Mouse (Mus musculus) retina, postnatal 1 day (tissue): ENCODE data around the gene Ajm1.
"Not testable (repeated sequence)": the region's sequence is repeated elsewhere in the genome, so short reads cannot be mapped to it uniquely, and the experiment has no call there.

Experiments
- DNase-seq: peaks from one replicate; pipeline ENCODE4 v3.0.0-alpha.2; 2012

Gene Ajm1

DNA sequence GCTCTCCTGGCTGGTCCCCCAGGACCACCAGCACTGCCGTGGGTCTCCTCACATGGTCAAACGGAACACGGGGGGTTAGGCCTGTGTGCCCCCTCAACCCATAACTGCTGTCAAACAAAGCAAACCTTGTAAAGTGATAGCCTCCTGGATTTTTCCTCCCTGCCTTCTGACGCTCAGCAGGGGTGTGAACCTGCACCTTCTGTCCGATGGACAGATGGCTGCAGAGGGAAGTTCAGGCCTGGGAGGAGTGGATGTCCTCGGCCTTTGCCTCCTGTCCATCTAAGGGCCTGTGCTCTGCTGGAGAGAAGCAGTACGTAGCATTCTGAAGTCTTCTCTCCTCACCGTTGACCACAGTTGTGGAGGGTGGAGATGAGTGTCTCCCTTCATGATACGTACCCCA, 19.6 kb downstream of the Ajm1 start:
- DNase-seq = no peak

GRCm38 (mm10) chr2:25560551-25560950, 21.0 kb downstream of the Ajm1 start:
- DNase-seq = no peak

DNA sequence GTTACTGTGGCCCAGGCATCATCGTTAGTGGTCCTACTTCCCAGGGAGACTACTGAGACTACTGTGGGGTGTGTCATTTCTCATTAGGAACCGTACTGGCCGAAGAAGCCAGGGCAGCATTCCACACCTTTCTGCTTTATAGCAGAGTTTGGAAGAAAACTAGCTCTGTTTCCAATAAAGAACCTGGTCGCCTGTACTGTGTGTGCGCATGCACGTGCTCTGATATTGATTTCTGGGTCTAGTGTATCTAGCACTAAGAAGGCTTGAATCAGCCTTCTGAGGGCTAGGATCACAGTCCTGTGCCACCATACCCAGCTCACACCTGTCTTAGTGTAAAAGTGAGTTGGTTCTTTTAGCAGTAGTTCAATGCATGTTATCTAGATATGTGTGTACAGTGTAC, 22.8 kb downstream of the Ajm1 start:
- no peak for DNase-seq

DNA sequence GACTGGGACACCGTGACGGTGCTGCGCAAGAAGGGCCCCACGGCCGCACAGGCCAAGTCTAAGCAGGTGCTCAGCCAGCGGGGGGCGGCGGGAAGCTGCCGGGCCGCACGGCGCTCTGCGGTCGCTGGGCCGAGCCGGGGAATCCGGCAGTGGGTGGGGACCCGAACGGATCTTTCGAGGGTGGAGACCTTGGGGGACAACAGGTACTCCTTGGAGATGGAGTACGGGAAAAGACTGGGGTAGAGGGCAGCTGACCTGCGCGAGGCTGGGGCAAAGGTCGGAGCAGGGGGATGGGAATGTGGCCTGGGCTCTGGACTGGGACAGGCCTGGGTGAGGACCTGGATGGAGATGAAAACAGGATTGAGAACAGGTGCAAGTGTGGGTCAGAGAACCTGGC, 23.6 kb downstream of the Ajm1 start:
- no peak for DNase-seq

DNA sequence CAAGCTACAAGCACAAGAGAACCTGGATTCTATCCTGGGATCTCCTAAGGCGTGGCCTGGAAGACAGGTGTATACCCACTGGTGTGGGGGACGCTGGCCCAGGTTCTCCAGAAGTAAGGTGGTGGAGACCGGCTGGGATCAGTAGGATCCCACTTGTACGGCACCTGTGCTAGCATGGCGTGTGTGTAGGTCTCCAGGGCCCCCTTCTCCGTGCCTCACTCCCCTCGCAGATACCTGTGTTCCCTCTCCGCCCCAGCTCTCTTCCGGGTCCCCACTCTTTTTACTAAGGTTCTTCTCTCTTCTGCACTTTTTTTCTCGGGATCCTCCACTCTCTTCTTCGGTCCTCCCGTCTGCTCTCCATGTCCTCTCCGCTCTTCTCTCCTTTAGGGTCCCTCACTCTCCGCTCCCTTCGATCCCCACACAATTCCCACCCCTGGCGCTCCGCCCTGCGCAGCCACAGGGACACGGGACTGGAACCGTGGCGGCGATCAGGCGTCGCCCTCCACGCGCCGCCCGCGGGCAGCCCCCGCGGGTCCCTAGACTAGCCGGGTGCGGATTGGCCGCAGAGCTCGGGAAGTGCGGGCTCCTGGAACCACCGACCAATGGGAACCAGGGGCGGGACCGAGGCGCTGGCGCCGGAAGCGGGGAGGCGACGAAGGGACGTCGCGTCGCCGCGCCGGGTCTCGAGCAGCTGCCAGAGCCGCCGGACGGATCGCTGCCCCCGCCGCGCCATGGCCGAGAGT, 24.2 kb downstream of the Ajm1 start, which contains the start of gene Edf1:
Edf1 (plus strand) TSS at position 627 of the 743 bp plus-strand sequence.
- DNase-seq = peak; percentile 97

- DNase-seq = no peak
Observed at GRCm38 (mm10) chr2:25556296-25556695, 25.3 kb downstream of the Ajm1 start.

DNA sequence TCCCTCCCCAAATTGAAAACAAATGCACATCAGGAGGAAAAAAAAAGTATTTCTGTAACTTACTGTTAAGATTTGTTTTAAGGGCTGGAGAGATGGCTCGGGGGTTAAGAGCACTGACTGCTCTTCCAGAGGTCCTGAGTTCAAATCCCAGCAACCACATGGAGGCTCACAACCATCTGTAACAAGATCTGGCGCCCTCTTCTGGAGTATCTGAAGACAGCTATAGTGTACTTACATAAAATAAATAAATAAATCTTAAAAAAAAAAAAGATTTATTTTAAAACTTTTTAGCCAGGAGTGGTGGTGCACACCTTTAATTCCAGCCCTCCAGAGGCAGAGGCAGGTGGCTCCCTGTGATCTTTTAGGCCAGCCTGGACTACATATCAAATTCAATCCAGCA, 26.1 kb downstream of the Ajm1 start:
- DNase-seq = not testable (repeated sequence)

- DNase-seq = not testable (repeated sequence)
Observed at GRCm38 (mm10) chr2:25553171-25553786, 28.3 kb downstream of the Ajm1 start.

GRCm38 (mm10) chr2:25551186-25551585, 30.4 kb downstream of the Ajm1 start:
- DNase-seq = peak; percentile 73

- no peak for DNase-seq
Observed at GRCm38 (mm10) chr2:25549021-25549991, 32.3 kb downstream of the Ajm1 start.

GRCm38 (mm10) chr2:25546811-25547491, 34.6 kb downstream of the Ajm1 start, which contains the start of gene Traf2:
Gene Traf2, minus strand, starts transcription at chr2:25546940.
- peak; percentile 100 for DNase-seq

DNA sequence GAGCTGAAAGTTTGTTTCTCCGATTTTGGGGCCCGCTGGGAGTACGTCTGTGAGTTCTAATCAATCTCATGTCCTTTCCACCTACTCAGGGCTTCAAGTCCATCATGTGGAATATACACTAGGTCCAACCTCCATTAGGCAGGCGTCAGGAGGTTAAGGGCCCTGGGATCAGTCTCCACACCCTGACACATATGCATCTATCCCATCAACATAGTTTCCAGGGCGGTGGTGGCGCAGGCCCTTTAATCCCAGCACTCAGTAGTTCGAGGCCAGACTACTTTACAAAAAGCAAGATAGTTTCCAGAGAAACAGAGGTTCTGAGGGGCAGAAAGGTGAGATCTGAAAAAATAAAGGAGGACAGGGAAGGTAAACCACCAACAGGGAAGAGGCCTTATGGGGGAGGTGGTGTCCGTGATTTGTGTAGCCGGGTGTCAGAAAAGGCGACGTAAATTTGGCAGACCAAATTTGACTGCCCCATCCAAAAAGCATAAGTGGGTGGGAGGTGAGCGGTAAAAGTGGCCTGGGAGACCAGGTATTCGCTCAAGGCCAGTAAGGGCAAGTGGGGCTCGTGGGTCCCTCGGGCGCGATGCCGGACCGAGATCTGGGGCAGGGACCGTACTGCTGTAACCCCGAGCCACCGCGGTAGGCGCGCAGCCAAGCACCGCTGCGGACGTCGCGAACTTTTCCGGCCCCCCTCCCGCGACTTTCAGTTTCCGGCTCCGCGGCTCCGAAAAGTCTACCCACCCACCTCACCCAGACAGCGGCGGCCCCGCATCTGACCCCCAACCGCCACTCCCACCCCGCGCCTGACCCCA, 35.4 kb downstream of the Ajm1 start:
- DNase-seq = no peak

DNA sequence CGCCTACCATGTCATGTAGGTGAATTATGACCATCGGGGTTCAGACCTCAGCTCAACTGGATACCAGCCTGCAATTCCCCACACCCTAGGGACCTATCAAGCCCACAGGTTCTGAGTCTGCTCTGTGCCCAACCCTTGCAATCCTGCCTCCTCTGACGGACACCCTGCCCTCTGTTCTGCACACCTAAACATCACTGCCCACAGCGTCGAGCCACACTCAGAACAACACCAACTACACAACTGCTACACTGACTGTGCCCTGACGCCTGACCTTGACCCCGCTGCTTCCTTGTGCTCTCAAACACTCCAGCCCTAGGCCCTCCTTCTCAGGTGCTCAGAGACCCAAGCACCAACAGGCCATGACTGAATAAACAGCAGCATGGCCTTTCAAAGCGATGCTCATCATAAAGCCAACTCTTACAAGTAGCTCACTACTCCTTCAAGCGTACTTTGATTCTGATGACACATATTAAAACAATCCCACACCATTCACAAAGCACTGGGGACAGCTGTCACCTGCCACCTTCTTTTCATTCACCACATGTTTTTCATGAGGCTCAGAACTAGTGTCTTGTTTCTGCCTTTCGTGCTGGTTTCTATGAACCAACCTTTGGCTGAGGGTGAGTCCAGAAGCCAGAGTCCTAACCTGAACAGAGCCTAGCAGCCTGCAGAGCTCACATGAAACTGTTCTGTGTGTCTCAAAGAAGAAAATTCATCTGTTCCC, 39.8 kb downstream of the Ajm1 start:
- no peak for DNase-seq

- DNase-seq = no peak
Observed at GRCm38 (mm10) chr2:25540541-25540948, 41.0 kb downstream of the Ajm1 start.

GRCm38 (mm10) chr2:25536531-25536930, 45.0 kb downstream of the Ajm1 start:
- no peak for DNase-seq

- no peak for DNase-seq
Observed at GRCm38 (mm10) chr2:25534866-25535182, 46.7 kb downstream of the Ajm1 start.

DNA sequence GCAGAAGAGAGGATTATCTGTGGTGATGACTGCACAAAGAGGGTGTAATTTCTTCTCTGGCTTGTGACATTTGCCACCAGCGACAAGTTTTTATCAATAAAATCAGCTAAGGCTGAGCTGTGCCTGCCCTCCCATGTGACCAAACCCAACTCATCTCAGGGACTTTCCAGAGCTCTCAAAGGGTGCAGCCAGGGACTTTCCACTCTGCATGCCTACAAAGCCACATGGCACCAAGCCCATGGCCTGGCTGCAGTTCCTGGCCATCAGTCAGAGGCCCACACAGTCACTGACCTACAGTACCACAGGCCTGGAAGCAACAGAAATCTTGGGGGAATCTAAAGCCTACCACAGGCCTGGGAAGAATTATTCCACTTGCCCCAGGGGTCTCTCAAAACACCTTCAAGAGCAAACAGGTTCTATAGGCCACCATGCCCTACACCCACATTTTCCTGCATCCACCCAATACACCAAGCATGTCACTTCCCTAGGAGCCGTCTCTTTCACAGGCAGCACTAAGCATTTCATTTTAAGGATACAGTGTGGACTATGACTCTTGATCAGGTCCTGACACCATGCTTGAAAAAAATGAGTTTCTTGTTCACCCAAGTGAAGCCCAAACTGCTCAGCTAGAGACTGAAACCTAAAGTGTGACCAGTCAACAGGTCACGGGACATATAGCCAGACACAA, 47.2 kb downstream of the Ajm1 start:
- DNase-seq = no peak

GRCm38 (mm10) chr2:25533707-25534106, 47.9 kb downstream of the Ajm1 start:
- DNase-seq = no peak

DNA sequence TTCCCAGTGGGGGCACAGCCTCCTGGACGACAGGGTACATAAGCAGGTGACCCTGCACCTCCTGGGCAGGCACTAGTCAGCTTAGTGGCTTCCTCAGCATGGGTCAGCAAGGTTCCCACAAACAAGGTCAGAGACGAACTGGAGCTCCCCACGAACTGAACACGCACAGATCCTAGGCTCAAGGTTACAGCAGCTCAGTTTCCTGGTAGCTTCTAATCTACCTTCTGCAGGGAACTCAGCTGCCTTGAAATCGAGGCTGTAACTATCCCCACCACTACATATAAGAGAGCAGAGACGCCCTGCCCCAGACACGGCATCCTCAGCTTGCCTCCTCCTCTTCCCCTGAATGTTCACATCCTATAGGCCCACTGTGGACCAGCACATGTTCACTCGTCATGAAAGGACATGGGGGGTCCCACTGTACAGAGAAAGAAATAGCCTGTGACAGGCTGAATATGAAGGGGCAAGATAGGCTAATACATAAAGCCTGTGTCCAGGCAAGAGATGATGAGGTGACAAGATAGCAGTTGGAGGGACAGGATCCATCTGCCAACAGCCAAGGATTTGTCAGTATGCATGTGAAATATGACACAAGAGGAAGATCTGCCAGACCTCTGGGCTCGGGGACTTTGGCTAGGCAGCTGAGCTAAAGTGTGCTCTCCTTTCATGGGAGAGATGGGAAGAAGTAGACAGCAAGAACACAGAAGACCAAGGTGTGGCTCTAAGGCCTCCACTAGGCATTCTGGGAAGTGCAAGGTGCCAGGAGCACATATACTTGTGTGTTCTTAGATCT, 54.9 kb downstream of the Ajm1 start:
- no peak for DNase-seq
